ENCODE assay signal across 9 mouse cellular contexts in genomic region chr8:122548891-122549439, GRCm38 (mm10). TPM values are rescaled to one million over a fixed set of nuclear protein-coding genes. Genes with fewer than 3 reads are reported as not detected.
A peak's percentile ranks its signal among the peaks of the same experiment; 100 is the strongest.
DNase-seq lines count a peak whose midpoint lies in the region; ATAC-seq lines count a peak whose summit lies in the region.
"Had no signal": no experiment of that assay in that cellular context is flagged by ENCODE, and none has a peak within 500 bp of the region (broad histone marks: within the 10 kb centered on the region; RNA-seq: fewer than 3 reads in every experiment).

No protein-coding gene starts in this region.

- no peak for ATAC-seq in heart, embryonic 11.5 days (replicated peaks; ENCODE audit: insufficient number of reproducible peaks, low FRiP score, low TSS enrichment)
- ATAC-seq in limb, embryonic 13.5 days (ENCODE audit: low FRiP score, low read depth), result no peak

- DNase-seq in heart, postnatal 4 days, result no peak
- DNase-seq in 416B (ENCODE audit: low read depth), result peak; percentile 51
- peak; percentile 75 for DNase-seq in brain, adult 2 months (ENCODE audit: low read depth, low spot score)
- DNase-seq in cerebellum, adult 18-20 months, result no peak
- DNase-seq in adrenal gland, adult 8-10 months, result no peak
- no peak for DNase-seq in spleen, adult 12 weeks (ENCODE audit: low spot score)
- DNase-seq: kidney, postnatal 36 days had no signal

- no peaks in the 10 kb centered on the region; the same call in 1 of the 2 replicates for H3K36me3 ChIP-seq in heart, embryonic 11.5 days (ENCODE audit: control insufficient read depth, insufficient read depth, low read length)
- no peaks in the 10 kb centered on the region; the same call in 1 of the 2 replicates for H3K36me3 ChIP-seq in limb, embryonic 13.5 days

- H3K4me1 ChIP-seq in heart, embryonic 11.5 days (ENCODE audit: control insufficient read depth, insufficient read depth, low read length), result peaks cover 60% of the 10 kb centered on the region
- peaks cover 55% of the 10 kb centered on the region for H3K4me1 ChIP-seq in limb, embryonic 13.5 days

- WGBS in heart, embryonic 11.5 days (ENCODE audit: insufficient replicate concordance), result 62% methylated on average over 3 of the region's 3 CpGs
- 87% methylated on average over 3 of the region's 3 CpGs for WGBS in limb, embryonic 13.5 days

- H3K4me2 ChIP-seq in heart, embryonic 11.5 days, result peak overlapping the region; percentile 90
- H3K4me2 ChIP-seq in limb, embryonic 13.5 days (replicated peaks), result peak overlapping the region; percentile 84

- H3K27me3 ChIP-seq in heart, embryonic 11.5 days (ENCODE audit: control insufficient read depth, insufficient read depth, low read length), result no peaks in the 10 kb centered on the region
- H3K27me3 ChIP-seq in limb, embryonic 13.5 days, result no peaks in the 10 kb centered on the region

- peak overlapping the region; percentile 93; the same call in 1 of the 2 replicates for H3K27ac ChIP-seq in heart, embryonic 11.5 days (ENCODE audit: low read depth, low read length)
- H3K27ac ChIP-seq in limb, embryonic 13.5 days, result 0 out of 2 replicates have a peak overlapping the region, but pooled peaks have one; percentile 33

- no peaks in the 10 kb centered on the region for H3K9me3 ChIP-seq in heart, embryonic 11.5 days (replicated peaks; ENCODE audit: control insufficient read depth, low read length)
- H3K9me3 ChIP-seq in limb, embryonic 13.5 days, result no peaks in the 10 kb centered on the region

- peak overlapping the region; percentile 54 for H3K9ac ChIP-seq in heart, embryonic 11.5 days (ENCODE audit: low read depth, low read length)
- peak overlapping the region; percentile 13; the same call in 1 of the 2 replicates for H3K9ac ChIP-seq in limb, embryonic 13.5 days

- peak overlapping the region; percentile 87 for H3K4me3 ChIP-seq in heart, embryonic 11.5 days (ENCODE audit: low read depth, low read length)
- H3K4me3 ChIP-seq in limb, embryonic 13.5 days, result peak overlapping the region; percentile 78; the same call in 1 of the 2 replicates

RNA-seq across cellular contexts. Expression of gene Piezo1, which starts 2.2 kb away (rescaled TPM):
- polyA plus RNA-seq in heart, embryonic 11.5 days (2014; fragmentation: Nextera tagmentation; extraction: Ambion mirVana), result 17.4 and 19.4 TPM in 2 replicates
- total RNA-seq in heart, postnatal 4 days (2021), result 10 to 100 TPM; 53.7 to 55.4 TPM
- 14.0 and 14.7 TPM in 2 replicates for polyA plus RNA-seq in limb, embryonic 13.5 days (2015; fragmentation: Nextera tagmentation; extraction: Ambion mirVana)
- 10 to 100 TPM; 13.8 to 25.2 (median 18.5) TPM for total RNA-seq in adrenal gland, adult 8-10 months (2022)

RNA-seq across cellular contexts. Expression of gene Cdt1, which starts 18.9 kb away (rescaled TPM):
- polyA plus RNA-seq in heart, embryonic 11.5 days (2014; fragmentation: Nextera tagmentation; extraction: Ambion mirVana), result 29.5 and 30.4 TPM in 2 replicates
- 10 to 100 TPM; 36.5 to 38.2 TPM for total RNA-seq in heart, postnatal 4 days (2021)
- 39.3 and 40.2 TPM in 2 replicates for polyA plus RNA-seq in limb, embryonic 13.5 days (2015; fragmentation: Nextera tagmentation; extraction: Ambion mirVana)
- total RNA-seq in adrenal gland, adult 8-10 months (2022), result 1 to 10 TPM; 4.8 to 9.9 (median 8.2) TPM

RNA-seq across cellular contexts. Expression of gene Aprt, which starts 27.7 kb away (rescaled TPM):
- polyA plus RNA-seq in heart, embryonic 11.5 days (2014; fragmentation: Nextera tagmentation; extraction: Ambion mirVana), result 250 and 262 TPM in 2 replicates
- 10 to 100 TPM; 58.5 to 58.8 TPM for total RNA-seq in heart, postnatal 4 days (2021)
- 335 and 351 TPM in 2 replicates for polyA plus RNA-seq in limb, embryonic 13.5 days (2015; fragmentation: Nextera tagmentation; extraction: Ambion mirVana)
- 100 to 1,000 TPM in 3 of 4 experiments, 10 to 100 TPM in 1; 83.4 to 110 (median 106) TPM for total RNA-seq in adrenal gland, adult 8-10 months (2022)

Comparison
In these comparisons a context has a peak if more than half of its experiments do, and no peak if none do; other contexts are left out.
1. DNase-seq: peak in 416B (single experiment) and brain, adult 2 months (single experiment); none in heart, postnatal 4 days (single experiment), cerebellum, adult 18-20 months (0 of 2), adrenal gland, adult 8-10 months (single experiment) and spleen, adult 12 weeks (single experiment).